Mouse (Mus musculus) ES-E14 (cell line): ENCODE measurements around the gene Gen1.

ENCODE experiments used
- CHD2 ChIP-seq: IDR thresholded peaks from 2 replicates; pipeline ENCODE4 v1.6.1; 2014; ENCODE audit warnings: mild to moderate bottlenecking, low read depth, low read length, inconsistent platforms
- HCFC1 ChIP-seq: IDR thresholded peaks from 2 replicates; pipeline ENCODE4 v1.6.1; 2012; ENCODE audit warnings: low read length, inconsistent platforms, borderline replicate concordance; ENCODE audit not compliant: insufficient read depth
- MAFK ChIP-seq: IDR thresholded peaks from 2 replicates; pipeline ENCODE4 v1.6.1; 2014; ENCODE audit warnings: mild to moderate bottlenecking, low read depth, low read length, inconsistent platforms; ENCODE audit not compliant: insufficient read depth
- ZNF384 ChIP-seq: IDR thresholded peaks from 2 replicates; pipeline ENCODE4 v1.6.1; 2012; ENCODE audit warnings: low read depth, low read length, inconsistent platforms

DNA sequence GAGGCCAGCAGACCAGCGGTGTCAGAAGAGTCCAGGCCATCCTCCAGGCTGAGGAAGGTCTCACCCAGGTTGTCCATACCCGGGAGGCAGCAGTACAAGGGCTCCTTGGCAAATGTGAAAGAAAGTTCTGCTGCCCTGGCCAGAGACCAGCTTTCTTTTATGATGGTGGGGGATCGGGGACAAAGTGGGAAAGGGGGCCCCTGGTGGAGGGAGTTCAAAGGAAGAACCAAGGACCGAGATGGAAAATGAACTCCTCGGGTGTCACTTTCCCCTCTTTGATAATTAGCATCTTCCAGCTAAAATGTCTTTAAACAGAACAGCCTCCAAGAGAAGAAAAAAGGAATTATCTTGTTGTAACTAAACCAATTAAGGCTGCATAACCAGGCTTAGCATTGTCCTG lies 56.7 kb downstream of the Gen1 start, which contains the start of gene Msgn1:
- TF ChIP-seq MAFK (no peak), HCFC1 (no peak), CHD2 (no peak), ZNF384 (no peak)
